Comparison of ENCODE assay signal across 8 mouse cellular contexts in genomic region chr11:69632284-69633089, GRCm38 (mm10). TPM values are rescaled to one million over a fixed set of nuclear protein-coding genes. Genes with fewer than 3 reads are reported as not detected.
DNase-seq lines count a peak whose midpoint lies in the region; ATAC-seq and TF ChIP-seq lines count a peak whose summit lies in the region.

Gene Fxr2, plus strand, starts transcription at chr11:69632990.

- peak; percentile 99 for ATAC-seq in forebrain, embryonic 11.5 days (replicated peaks; ENCODE audit: low FRiP score)
- ATAC-seq in heart, embryonic 16.5 days (replicated peaks; ENCODE audit: extremely low read depth, insufficient read depth, low FRiP score): peak; percentile 98
- peak; percentile 97 for ATAC-seq in liver, embryonic 15.5 days (ENCODE audit: insufficient read depth)
- ATAC-seq in neural tube, embryonic 12.5 days (ENCODE audit: low FRiP score, low read depth): peak; percentile 98

- H3K4me1 ChIP-seq in CH12.LX (ENCODE audit: control insufficient read depth in 1 of 2, insufficient read depth in 2 of 2): peaks cover 0 to 50% of the 10 kb centered on the region in 2 experiments; a peak in 2 of 4 replicates
- peaks cover 7% of the 10 kb centered on the region; the same call in 1 of the 2 replicates for H3K4me1 ChIP-seq in forebrain, embryonic 11.5 days (replicated peaks; ENCODE audit: control insufficient read depth, insufficient read depth, low read length)
- H3K4me1 ChIP-seq in heart, embryonic 16.5 days (ENCODE audit: control insufficient read depth, insufficient read depth, low read length): peaks cover 22% of the 10 kb centered on the region
- H3K4me1 ChIP-seq in liver, embryonic 15.5 days (replicated peaks): peaks cover 43% of the 10 kb centered on the region
- H3K4me1 ChIP-seq in neural tube, embryonic 12.5 days: peaks cover 28% of the 10 kb centered on the region

- H3K9me3 ChIP-seq in CH12.LX (replicated peaks; ENCODE audit: low read length): no peaks in the 10 kb centered on the region
- no peaks in the 10 kb centered on the region for H3K9me3 ChIP-seq in forebrain, embryonic 11.5 days (ENCODE audit: control insufficient read depth, low read length)
- no peaks in the 10 kb centered on the region for H3K9me3 ChIP-seq in heart, embryonic 16.5 days (replicated peaks; ENCODE audit: control insufficient read depth, low read length)
- H3K9me3 ChIP-seq in liver, embryonic 15.5 days (replicated peaks): no peaks in the 10 kb centered on the region
- H3K9me3 ChIP-seq in neural tube, embryonic 12.5 days: no peaks in the 10 kb centered on the region

- H3K4me2 ChIP-seq in CH12.LX (ENCODE audit: insufficient read depth, low read depth, poor library complexity, severe bottlenecking): peak within 1 kb of the TSS; percentile 89
- peak within 1 kb of the TSS; percentile 61 for H3K4me2 ChIP-seq in forebrain, embryonic 11.5 days (ENCODE audit: low read depth, low read length, severe bottlenecking)
- H3K4me2 ChIP-seq in heart, embryonic 16.5 days (ENCODE audit: low read depth, low read length): peak within 1 kb of the TSS; percentile 85
- H3K4me2 ChIP-seq in liver, embryonic 15.5 days: peak within 1 kb of the TSS; percentile 76
- peak within 1 kb of the TSS; percentile 75 for H3K4me2 ChIP-seq in neural tube, embryonic 12.5 days (replicated peaks)

- no peak for TF ChIP-seq EP300 in CH12.LX (IDR thresholded peaks at IDR 0.05; ENCODE audit: low read length)

- in situ Hi-C loops in CH12.LX (cut with MboI; ENCODE audit: low pct_ligation_motif_present, low pct_unique_long_range_greater_than_20kb, low sequenced_read_pairs): no loop called here

- H3K4me3 ChIP-seq in CH12.LX (replicated peaks in 1 of 3; ENCODE audit: low read depth in 2 of 3, low read length in 2 of 3, poor library complexity in 1 of 3): peak within 1 kb of the TSS; percentile 90 to 95 (median 90)
- peak within 1 kb of the TSS; percentile 99 for H3K4me3 ChIP-seq in forebrain, embryonic 11.5 days (ENCODE audit: low read depth, low read length)
- peak within 1 kb of the TSS; percentile 95 for H3K4me3 ChIP-seq in heart, embryonic 16.5 days (ENCODE audit: low read length)
- peak within 1 kb of the TSS; percentile 94 for H3K4me3 ChIP-seq in liver, embryonic 15.5 days (replicated peaks)
- H3K4me3 ChIP-seq in neural tube, embryonic 12.5 days: peak within 1 kb of the TSS; percentile 89

- under 1% methylated on average over 42 of the region's 56 CpGs for WGBS in forebrain, embryonic 11.5 days
- 0% methylated on average over 49 of the region's 56 CpGs for WGBS in heart, embryonic 16.5 days
- WGBS in liver, embryonic 15.5 days (ENCODE audit: insufficient replicate concordance): 0% methylated on average over 51 of the region's 56 CpGs
- WGBS in neural tube, embryonic 12.5 days: under 1% methylated on average over 51 of the region's 56 CpGs

- H3K27me3 ChIP-seq in CH12.LX (replicated peaks): no peaks in the 10 kb centered on the region
- H3K27me3 ChIP-seq in forebrain, embryonic 11.5 days (ENCODE audit: control insufficient read depth, insufficient read depth, low read length): no peaks in the 10 kb centered on the region
- H3K27me3 ChIP-seq in heart, embryonic 16.5 days (ENCODE audit: control insufficient read depth, insufficient read depth, low read length): no peaks in the 10 kb centered on the region
- H3K27me3 ChIP-seq in liver, embryonic 15.5 days: no peaks in the 10 kb centered on the region
- H3K27me3 ChIP-seq in neural tube, embryonic 12.5 days (replicated peaks): no peaks in the 10 kb centered on the region

- H3K27ac ChIP-seq in CH12.LX (ENCODE audit: insufficient read depth, low read depth): peak within 1 kb of the TSS; percentile 73
- peak within 1 kb of the TSS; percentile 91 for H3K27ac ChIP-seq in forebrain, embryonic 11.5 days (ENCODE audit: low read depth, low read length)
- peak within 1 kb of the TSS; percentile 96 for H3K27ac ChIP-seq in heart, embryonic 16.5 days (ENCODE audit: low read length)
- peak within 1 kb of the TSS; percentile 93 for H3K27ac ChIP-seq in liver, embryonic 15.5 days (replicated peaks)
- peak within 1 kb of the TSS; percentile 95 for H3K27ac ChIP-seq in neural tube, embryonic 12.5 days

- peaks cover 44% of the 10 kb centered on the region for H3K79me2 ChIP-seq in CH12.LX (replicated peaks; ENCODE audit: control insufficient read depth, extremely low read depth, insufficient read depth, poor library complexity, severe bottlenecking)

- TF ChIP-seq RAD21 in CH12.LX (IDR thresholded peaks at IDR 0.05; ENCODE audit: low read depth, low read length): no peak; the same call in none of the 2 replicates

- peak; percentile 100 for DNase-seq in CH12.LX (ENCODE audit: extremely low read depth)
- peak; percentile 100 for DNase-seq in c-Kit-positive CD71-positive TER-119-negative erythroid progenitor cells, embryonic 14.5 days (ENCODE audit: low read depth)
- DNase-seq in forebrain, embryonic 11.5 days (ENCODE audit: low spot score): peak; percentile 100
- DNase-seq in kidney, postnatal 36 days: peak; percentile 100
- peak; percentile 100 for DNase-seq in telencephalon, adult 2 months (ENCODE audit: low read depth, low spot score)

- peak; percentile 12 to 91; a peak in 2 of 4 replicates for TF ChIP-seq CTCF in CH12.LX (conservative IDR thresholded peaks at IDR 0.05 in 1 of 2, IDR thresholded peaks at IDR 0.05 in 1 of 2; ENCODE audit: low read depth in 2 of 2, low read length in 2 of 2)

- TF ChIP-seq POLR2A in CH12.LX (IDR thresholded peaks at IDR 0.05; ENCODE audit: low read depth, low read length): peak; percentile 71

- dilution Hi-C loops in CH12.LX (cut with MboI; ENCODE audit: extremely low pct_ligation_motif_present, extremely low pct_unique_long_range_greater_than_20kb, low sequenced_read_pairs): no loop called here

- peaks cover 1 to 15% of the 10 kb centered on the region in 2 experiments for H3K36me3 ChIP-seq in CH12.LX (replicated peaks in 1 of 2; ENCODE audit: control insufficient read depth in 1 of 2, insufficient read depth in 1 of 2, low read length in 1 of 2)
- no peaks in the 10 kb centered on the region; the same call in 1 of the 2 replicates for H3K36me3 ChIP-seq in forebrain, embryonic 11.5 days (ENCODE audit: control insufficient read depth, insufficient read depth, low read length)
- H3K36me3 ChIP-seq in heart, embryonic 16.5 days (ENCODE audit: control insufficient read depth, insufficient read depth): peaks cover 3% of the 10 kb centered on the region; the same call in 1 of the 2 replicates
- peaks cover 10% of the 10 kb centered on the region for H3K36me3 ChIP-seq in liver, embryonic 15.5 days (replicated peaks)
- H3K36me3 ChIP-seq in neural tube, embryonic 12.5 days: peaks cover 3% of the 10 kb centered on the region; the same call in 1 of the 2 replicates

- H3K9ac ChIP-seq in CH12.LX (ENCODE audit: insufficient read depth, low read depth): peak within 1 kb of the TSS; percentile 94
- peak within 1 kb of the TSS; percentile 98 for H3K9ac ChIP-seq in forebrain, embryonic 11.5 days (ENCODE audit: low read length)
- peak within 1 kb of the TSS; percentile 97 for H3K9ac ChIP-seq in heart, embryonic 16.5 days (ENCODE audit: low read length)
- H3K9ac ChIP-seq in liver, embryonic 15.5 days: peak within 1 kb of the TSS; percentile 99
- H3K9ac ChIP-seq in neural tube, embryonic 12.5 days: peak within 1 kb of the TSS; percentile 91

TF ChIP-seq in CH12.LX, 34 proteins besides CTCF, POLR2A, EP300 and RAD21 (continues in another document):
- TF ChIP-seq E2F4 (IDR thresholded peaks at IDR 0.05; ENCODE audit: insufficient replicate concordance, low read depth, low read length): 0 out of 2 replicates have a peak, but pooled peaks have one; percentile 74
- peak; percentile 66; the same call in 1 of the 2 replicates for TF ChIP-seq ZMIZ1 (IDR thresholded peaks at IDR 0.05; ENCODE audit: low read depth, low read length)
- TF ChIP-seq HCFC1 (IDR thresholded peaks at IDR 0.05; ENCODE audit: low read depth, low read length): peak; percentile 72
- 0 out of 2 replicates have a peak, but pooled peaks have one; percentile 40 for TF ChIP-seq POLR2AphosphoS2 (IDR thresholded peaks at IDR 0.05; ENCODE audit: low read depth, low read length)
- peak; percentile 71; the same call in 1 of the 2 replicates for TF ChIP-seq BHLHE40 (IDR thresholded peaks at IDR 0.05; ENCODE audit: low read depth, low read length)
- TF ChIP-seq ZNF384 (IDR thresholded peaks at IDR 0.05; ENCODE audit: low read depth, low read length): peak; percentile 98
- TF ChIP-seq NRF1 (IDR thresholded peaks at IDR 0.05; ENCODE audit: low read depth, low read length): peak; percentile 86
- no peak; the same call in 1 of the 2 replicates for TF ChIP-seq SMC3 (IDR thresholded peaks at IDR 0.05; ENCODE audit: low read depth, low read length)
- no peak for TF ChIP-seq CHD2 (IDR thresholded peaks at IDR 0.05; ENCODE audit: low read length)
- TF ChIP-seq MAX (IDR thresholded peaks at IDR 0.05; ENCODE audit: low read length): peak; percentile 74; the same call in 1 of the 2 replicates
- TF ChIP-seq MYC (IDR thresholded peaks at IDR 0.05; ENCODE audit: low read depth, low read length): peak; percentile 23; the same call in 1 of the 2 replicates
- TF ChIP-seq MXI1 (IDR thresholded peaks at IDR 0.05; ENCODE audit: low read depth, low read length): peak; percentile 49; the same call in 1 of the 2 replicates
- TF ChIP-seq TBP (conservative IDR thresholded peaks at IDR 0.05; ENCODE audit: low read depth, low read length): peak; percentile 77
- TF ChIP-seq IRF4 (IDR thresholded peaks at IDR 0.05; ENCODE audit: low read depth, low read length): peak; percentile 47
- no peak for TF ChIP-seq GABPA (IDR thresholded peaks at IDR 0.05; ENCODE audit: insufficient replicate concordance, low read depth, low read length)
- TF ChIP-seq NELFE (IDR thresholded peaks at IDR 0.05; ENCODE audit: low read depth, low read length): peak; percentile 77
- TF ChIP-seq MAZ (IDR thresholded peaks at IDR 0.05; ENCODE audit: low read depth, low read length): no peak; the same call in 1 of the 2 replicates
- TF ChIP-seq ELF1 (IDR thresholded peaks at IDR 0.05; ENCODE audit: low read depth, low read length): peak; percentile 95
- no peak for TF ChIP-seq ZC3H11A (IDR thresholded peaks at IDR 0.05; ENCODE audit: low read depth, low read length)
- TF ChIP-seq TCF12 (IDR thresholded peaks at IDR 0.05; ENCODE audit: low read depth, low read length): peak; percentile 67; the same call in 1 of the 2 replicates

RNA-seq across cellular contexts. Expression of gene Fxr2, which starts in this region (rescaled TPM):
- total RNA-seq in CH12.LX (2012; rRNA removed): 96.4 and 104 TPM in 2 replicates
- 83.3 and 101 TPM in 2 replicates for total RNA-seq in CH12.LX (2014; rRNA removed)
- polyA plus RNA-seq in CH12.LX (2012; ENCODE audit: insufficient read length, low read depth): 90.5 and 103 TPM in 2 replicates
- polyA plus RNA-seq in forebrain, embryonic 11.5 days (2014; fragmentation: Nextera tagmentation; extraction: Ambion mirVana): 33.6 and 44.1 TPM in 2 replicates
- polyA plus RNA-seq in heart, embryonic 16.5 days (2015; fragmentation: Nextera tagmentation; extraction: Ambion mirVana): 22.1 and 25.4 TPM in 2 replicates
- polyA plus RNA-seq in liver, embryonic 15.5 days (2015; fragmentation: Nextera tagmentation; extraction: Ambion mirVana): 7.3 and 9.7 TPM in 2 replicates
- polyA plus RNA-seq in neural tube, embryonic 12.5 days (2016; fragmentation: Nextera tagmentation; extraction: Ambion mirVana): 55.8 and 71.5 TPM in 2 replicates

Comparison
In these comparisons a context has a peak if more than half of its experiments do, and no peak if none do; other contexts are left out.
1. Peak in every context shown above with its lines: DNase-seq, ATAC-seq, H3K4me3 ChIP-seq and H3K27ac ChIP-seq.